Mouse (Mus musculus) mature B cell (primary cell): Measurements from ENCODE around the gene Rufy4.
"Not testable (repeated sequence)": the region's sequence is repeated elsewhere in the genome, so short reads cannot be mapped to it uniquely, and the experiment has no call there.

Experiments used
- in situ Hi-C: fragments of 300-500 bp; cut with MboI; formaldehyde crosslinking; loops from 2 replicates; pipeline ENCODE4 v1.14.3; 2019

Rufy4 gene

GRCm38 (mm10) chr1:74150101-74150500, 24.8 kb downstream of the Rufy4 start:
- in situ Hi-C loops = no loop called here

GRCm38 (mm10) chr1:74151091-74151490, 25.8 kb downstream of the Rufy4 start:
- in situ Hi-C loops = no loop called here

GRCm38 (mm10) chr1:74153461-74154184, 28.3 kb downstream of the Rufy4 start, which contains the start of gene Cxcr2:
Gene Cxcr2, plus strand, starts transcription at chr1:74153989.
- in situ Hi-C loops = no loop called here

- in situ Hi-C loops = no loop called here
Observed at GRCm38 (mm10) chr1:74155435-74156012, 30.2 kb downstream of the Rufy4 start.

- in situ Hi-C loops = no loop called here
Observed at GRCm38 (mm10) chr1:74156381-74156910, 31.1 kb downstream of the Rufy4 start.

- in situ Hi-C loops = not testable (repeated sequence)
Observed at GRCm38 (mm10) chr1:74159613-74160012, 34.3 kb downstream of the Rufy4 start.

- in situ Hi-C loops = no loop called here
Observed at GRCm38 (mm10) chr1:74160036-74160435, 34.7 kb downstream of the Rufy4 start.

- in situ Hi-C loops = no loop called here
Observed at GRCm38 (mm10) chr1:74167136-74167535, 41.8 kb downstream of the Rufy4 start.

GRCm38 (mm10) chr1:74169721-74170120, 44.4 kb downstream of the Rufy4 start:
- in situ Hi-C loops = no loop called here

- in situ Hi-C loops = no loop called here
Observed at GRCm38 (mm10) chr1:74172722-74173121, 47.4 kb downstream of the Rufy4 start.

GRCm38 (mm10) chr1:74175731-74176130, 50.4 kb downstream of the Rufy4 start:
- in situ Hi-C loops = no loop called here

GRCm38 (mm10) chr1:74178618-74179017, 53.3 kb downstream of the Rufy4 start:
- in situ Hi-C loops = no loop called here

GRCm38 (mm10) chr1:74179624-74180408, 54.5 kb downstream of the Rufy4 start:
- in situ Hi-C loops = no loop called here

GRCm38 (mm10) chr1:74181462-74181861, 56.1 kb downstream of the Rufy4 start:
- in situ Hi-C loops = no loop called here

- in situ Hi-C loops = no loop called here
Observed at GRCm38 (mm10) chr1:74183006-74183405, 57.7 kb downstream of the Rufy4 start.

GRCm38 (mm10) chr1:74190471-74190870, 65.1 kb downstream of the Rufy4 start:
- in situ Hi-C loops = no loop called here

- in situ Hi-C loops = no loop called here
Observed at GRCm38 (mm10) chr1:74192711-74193110, 67.4 kb downstream of the Rufy4 start.

- in situ Hi-C loops = no loop called here
Observed at GRCm38 (mm10) chr1:74194445-74194844, 69.1 kb downstream of the Rufy4 start, which contains the start of gene Cxcr1. Gene Cxcr1, minus strand, starts transcription at chr1:74194631.

- in situ Hi-C loops = no loop called here
Observed at GRCm38 (mm10) chr1:74195961-74196360, 70.6 kb downstream of the Rufy4 start.

- in situ Hi-C loops = no loop called here
Observed at GRCm38 (mm10) chr1:74196621-74197419, 71.5 kb downstream of the Rufy4 start.
